Mouse (Mus musculus) thymus, postnatal 10 days (tissue): ENCODE data around the gene Cebpb.

ENCODE experiments used
- DNase-seq, 2 experiments: peaks; one replicate each; pipeline ENCODE4 v3.0.0; 2021; ENCODE audit warnings: low spot score in 2 of 2

Gene Cebpb

DNA sequence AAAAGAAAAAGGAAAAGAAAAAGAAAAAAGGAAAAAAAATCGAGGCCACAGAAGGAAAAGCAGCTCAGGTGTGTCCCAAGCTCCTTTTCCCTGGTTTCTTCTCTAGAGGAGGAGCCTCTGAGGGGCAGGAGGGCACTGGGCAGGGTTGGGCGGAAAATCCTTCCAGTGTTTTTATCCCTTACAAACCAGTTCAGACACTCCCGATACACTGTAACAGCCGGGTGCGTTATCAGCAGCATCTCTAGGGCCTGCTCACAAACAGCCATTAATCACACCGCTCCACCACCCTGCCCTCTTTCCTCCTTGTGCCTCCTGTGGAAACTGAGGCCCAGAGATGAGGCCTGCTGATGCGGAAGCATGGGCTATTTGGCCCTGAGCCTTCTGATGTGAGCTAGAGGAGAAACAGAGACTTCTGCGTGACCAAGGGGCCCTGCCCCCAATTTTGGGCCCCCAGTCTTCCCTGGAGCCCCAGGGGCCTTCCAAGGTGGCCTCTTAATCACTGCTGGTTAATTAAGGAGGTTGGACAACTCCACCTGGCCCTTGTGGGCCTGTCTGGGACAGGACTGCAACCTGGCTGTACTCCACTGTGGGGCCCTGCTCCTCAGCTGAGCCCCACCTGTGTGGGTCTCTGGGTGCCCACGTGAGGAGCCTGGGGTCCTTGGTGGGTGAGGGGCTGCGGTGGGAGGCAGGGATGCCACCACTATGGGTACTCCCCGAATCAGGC is 32.6 kb downstream of the Cebpb start:
- no peak for DNase-seq

DNA sequence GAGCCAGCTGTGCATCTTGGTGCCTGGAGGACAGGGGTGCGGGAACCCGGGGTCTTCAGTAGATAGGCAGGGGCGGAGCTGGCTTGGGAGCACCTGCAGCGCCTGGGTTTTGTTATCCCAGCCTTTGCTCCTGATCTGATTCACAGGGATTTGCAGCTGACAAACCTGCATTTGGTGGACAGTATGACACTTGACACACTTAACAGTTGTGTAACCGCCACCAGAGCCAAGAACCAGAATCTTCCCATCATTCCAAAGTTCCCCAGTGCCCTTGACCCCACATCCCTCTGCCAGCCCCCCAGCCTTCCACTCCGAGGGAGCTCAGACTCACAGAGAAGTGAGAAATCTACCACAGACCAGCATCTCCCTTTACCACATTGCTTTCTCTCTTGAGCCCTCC is 33.8 kb downstream of the Cebpb start:
- no peak for DNase-seq

DNA sequence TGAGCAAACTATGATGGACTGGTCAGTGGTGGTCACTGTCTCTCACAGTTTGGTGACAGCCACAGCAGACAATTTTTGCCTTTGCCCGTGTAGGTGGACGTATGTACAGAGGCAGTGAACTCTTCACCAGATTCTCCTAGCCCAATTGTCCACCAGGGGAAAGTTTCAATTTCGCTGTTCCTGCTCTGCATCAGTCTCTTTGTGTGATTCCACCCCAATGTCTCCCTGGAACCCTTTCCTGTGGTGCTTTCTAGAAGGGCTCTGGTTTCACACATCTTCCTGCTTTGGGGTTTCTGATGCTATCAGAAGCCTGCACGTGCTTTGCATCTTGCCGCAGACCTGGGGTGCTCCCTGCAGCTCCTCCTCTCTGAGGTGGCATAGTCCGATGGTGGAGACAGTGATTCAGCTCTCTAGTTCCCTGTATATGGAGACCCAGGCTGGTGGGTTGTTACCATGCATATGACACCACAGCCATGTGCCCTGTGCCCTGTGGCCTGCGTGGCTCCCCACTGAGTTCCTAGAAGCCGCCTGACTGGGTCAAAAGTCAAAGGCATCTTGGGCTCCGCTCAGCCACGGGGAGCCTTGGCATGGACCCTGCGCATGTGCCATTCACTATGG is 35.0 kb downstream of the Cebpb start:
- peak; percentile 14 to 27 for DNase-seq

- no peak for DNase-seq
These were observed 37.2 kb downstream of the Cebpb start for GRCm38 (mm10) chr2:167725879-167726278.

GRCm38 (mm10) chr2:167727161-167727560 is 38.4 kb downstream of the Cebpb start:
- DNase-seq = no peak

DNA sequence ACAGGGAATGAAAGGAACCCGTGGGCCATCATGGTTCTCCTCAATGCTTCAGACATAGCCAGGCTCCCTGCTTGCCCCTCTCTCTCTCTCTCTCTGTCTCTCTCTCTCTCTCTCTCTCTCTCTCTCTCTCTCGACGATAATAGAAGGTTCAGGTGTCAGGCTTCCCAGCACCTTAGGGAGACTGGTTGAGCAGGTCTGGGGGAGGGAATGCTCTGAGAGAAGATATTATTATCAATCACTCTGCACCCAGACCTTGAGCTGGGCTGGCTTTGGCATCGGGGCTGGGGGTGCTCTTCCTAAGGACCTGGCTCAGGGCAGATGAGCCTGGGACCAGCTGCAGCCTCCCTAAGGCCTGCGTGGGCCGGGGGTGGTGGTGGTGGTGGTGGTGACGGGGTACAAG is 41.3 kb downstream of the Cebpb start:
- DNase-seq = no peak

GRCm38 (mm10) chr2:167731149-167731548 is 42.4 kb downstream of the Cebpb start:
- no peak for DNase-seq

- DNase-seq = no peak
These were observed 46.1 kb downstream of the Cebpb start for GRCm38 (mm10) chr2:167734861-167735260.

- DNase-seq = no peak
These were observed 50.3 kb downstream of the Cebpb start for GRCm38 (mm10) chr2:167739030-167739429.
